Mouse (Mus musculus) stomach, postnatal 0 days (tissue): Measurements from ENCODE around the gene Klc1.

ENCODE experiments used
- CTCF ChIP-seq: IDR thresholded peaks from 2 replicates; pipeline ENCODE4 v1.5.1; 2016; ENCODE audit warnings: antibody characterized with exemption, low read depth, mild to moderate bottlenecking, moderate library complexity
- EP300 ChIP-seq: optimal IDR thresholded peaks from 2 replicates; pipeline ENCODE3; 2016; ENCODE audit warnings: antibody characterized with exemption

GRCm38 (mm10) chr12:111820708-111821107 is 62.1 kb downstream of the Klc1 start:
- TF ChIP-seq CTCF: no peak
- no peak for TF ChIP-seq EP300
